Mouse (Mus musculus): ENCODE data around the gene Rnf225.

GRCm38 (mm10) chr7:12910181-12910668 lies 17.0 kb upstream of the Rnf225 start:
- TF ChIP-seq CTCF (conservative IDR thresholded peaks at IDR 0.05; ENCODE audit: low read length) (no peak), NANOG (IDR thresholded peaks at IDR 0.05; ENCODE audit: borderline replicate concordance, low read length) (no peak)

All from E14TG2a.4 (cell line).